Mouse (Mus musculus) thymus, adult 2 months (tissue): ENCODE results near the gene Plekhg2.

Experiments used
- CTCF ChIP-seq: fragments of 200-500 bp; IDR thresholded peaks from 2 replicates; pipeline ENCODE4 v1.5.1; 2012; ENCODE audit warnings: mild to moderate bottlenecking, control low read depth, low read length, moderate library complexity, borderline replicate concordance; ENCODE audit not compliant: control insufficient read depth, poor library complexity, insufficient read depth; ENCODE audit errors: extremely low read depth
- POLR2A ChIP-seq: fragments of 200-500 bp; IDR thresholded peaks from 2 replicates; pipeline ENCODE4 v1.6.1; 2012; ENCODE audit warnings: mild to moderate bottlenecking, low read length, control low read depth, moderate library complexity; ENCODE audit not compliant: control insufficient read depth, poor library complexity, insufficient read depth; ENCODE audit errors: extremely low read depth

DNA sequence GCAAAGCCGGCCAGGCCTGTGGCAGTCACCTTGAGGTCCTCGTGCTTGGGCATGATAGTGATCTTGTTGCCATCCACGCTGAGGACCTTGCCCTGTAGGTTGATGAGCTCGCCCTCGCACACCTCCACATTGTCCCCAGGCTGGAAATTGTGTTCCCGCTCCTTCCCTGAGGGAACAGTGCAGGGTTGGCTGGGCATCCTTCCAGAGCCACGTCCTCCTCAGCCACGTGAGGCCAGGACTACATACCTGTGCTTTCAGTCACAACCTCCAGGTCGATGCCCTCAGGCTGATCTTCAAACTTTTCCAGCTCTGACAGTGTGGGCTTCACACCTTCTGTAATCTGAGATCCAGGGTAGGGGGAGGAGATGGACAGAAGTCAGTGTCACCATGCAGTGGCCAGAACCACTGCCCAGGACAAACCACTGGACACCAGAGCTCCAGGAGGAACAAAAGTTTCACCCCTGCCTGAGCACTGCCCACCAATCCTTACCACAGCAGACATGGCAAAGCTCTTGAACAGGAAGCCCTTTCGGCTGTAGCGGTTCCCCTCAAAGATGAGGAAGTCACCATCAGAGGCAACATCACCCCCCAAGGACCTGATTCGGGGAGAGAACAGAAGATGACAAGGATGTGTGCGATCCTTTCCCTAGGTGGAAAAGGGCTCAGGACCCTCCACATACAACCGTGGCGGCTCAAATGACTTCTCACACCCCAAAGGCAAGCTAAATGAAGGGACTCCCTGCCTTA is 50.3 kb downstream of the Plekhg2 start:
- TF ChIP-seq POLR2A (no peak), CTCF (no peak)
